Mouse (Mus musculus): ENCODE measurements at regions not wholly inside any gene's neighbourhood (a gene's known extent, or its start where the extent isn't known, plus 50 kb on each side); places are given as distances from the start of the nearest gene placed in this dataset.

DNA sequence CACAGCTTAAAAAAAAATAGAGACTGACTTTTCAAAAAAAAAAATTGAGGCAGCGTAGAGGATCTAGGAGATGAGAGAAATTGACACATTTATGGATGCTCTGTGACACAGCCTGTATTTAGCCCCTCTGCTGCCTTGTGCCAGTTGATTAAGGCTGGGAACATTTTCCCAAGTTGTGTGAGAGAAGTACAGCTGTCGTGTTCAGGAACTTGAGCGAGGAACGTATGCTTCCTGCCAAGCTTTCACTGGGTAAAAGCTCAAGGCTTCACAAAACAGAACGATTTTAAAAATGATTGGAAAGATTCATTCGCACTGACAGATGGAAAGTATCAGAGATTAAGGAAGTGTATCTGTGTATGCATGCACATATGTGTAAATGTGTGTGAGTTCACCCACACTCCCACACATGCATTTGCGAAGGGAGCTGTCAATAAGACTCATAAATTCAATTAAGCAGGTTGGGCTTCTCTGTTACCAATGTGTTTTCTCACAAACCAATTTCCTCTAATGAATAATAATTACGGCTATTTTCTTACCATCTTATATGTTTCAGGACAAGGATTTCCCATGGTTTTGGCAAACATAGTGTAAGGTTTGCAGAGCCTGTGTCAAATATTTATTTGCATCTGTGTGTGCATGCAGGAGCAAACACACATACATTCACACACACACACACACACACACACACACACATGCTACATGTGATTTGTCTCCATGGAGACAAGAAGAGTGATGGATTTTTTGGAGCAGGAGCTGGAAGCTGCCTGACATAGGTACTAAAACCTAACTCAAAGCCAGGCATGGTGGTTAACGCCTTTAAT is 662.9 kb upstream of the Kirrel3 start:
- no peak for DNase-seq

DNA sequence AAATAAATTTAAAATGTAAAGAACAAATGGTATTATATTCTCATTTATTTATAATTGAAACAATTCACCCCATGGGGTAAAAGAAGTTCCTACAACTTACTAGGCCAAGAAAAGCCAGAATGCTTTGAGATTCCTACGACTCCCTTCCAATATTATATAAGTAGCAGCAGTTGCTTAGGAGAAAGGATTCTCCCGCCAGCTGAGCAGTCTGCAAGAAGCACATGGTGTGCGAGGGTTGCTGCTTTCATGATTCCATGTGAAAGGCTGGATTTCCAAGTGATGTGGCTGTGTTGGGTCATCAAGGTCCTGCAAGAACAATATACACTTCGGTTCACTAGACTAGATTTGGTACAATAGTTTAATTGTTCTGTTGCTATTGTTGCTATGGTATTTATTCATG is 659.6 kb upstream of the Kirrel3 start:
- DNase-seq: no peak

DNA sequence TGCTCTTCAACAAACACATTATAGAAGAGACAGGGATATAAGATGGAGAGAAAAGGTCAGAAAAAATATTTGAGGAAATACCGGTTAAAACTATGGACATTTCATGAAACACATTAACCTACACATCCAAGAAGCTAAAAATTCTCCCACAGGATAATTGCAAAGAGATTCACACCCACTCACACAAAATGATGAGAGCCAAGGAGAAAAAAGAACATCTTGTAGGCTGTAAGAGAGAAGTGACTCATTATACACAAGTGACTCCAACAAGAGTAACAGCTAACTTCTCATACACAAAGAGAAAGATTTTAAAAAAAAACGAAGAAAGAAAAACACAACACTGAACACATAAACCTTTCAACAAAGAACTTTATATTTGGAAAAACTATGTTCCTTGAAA is 658.3 kb upstream of the Kirrel3 start:
- no peak for DNase-seq

DNA sequence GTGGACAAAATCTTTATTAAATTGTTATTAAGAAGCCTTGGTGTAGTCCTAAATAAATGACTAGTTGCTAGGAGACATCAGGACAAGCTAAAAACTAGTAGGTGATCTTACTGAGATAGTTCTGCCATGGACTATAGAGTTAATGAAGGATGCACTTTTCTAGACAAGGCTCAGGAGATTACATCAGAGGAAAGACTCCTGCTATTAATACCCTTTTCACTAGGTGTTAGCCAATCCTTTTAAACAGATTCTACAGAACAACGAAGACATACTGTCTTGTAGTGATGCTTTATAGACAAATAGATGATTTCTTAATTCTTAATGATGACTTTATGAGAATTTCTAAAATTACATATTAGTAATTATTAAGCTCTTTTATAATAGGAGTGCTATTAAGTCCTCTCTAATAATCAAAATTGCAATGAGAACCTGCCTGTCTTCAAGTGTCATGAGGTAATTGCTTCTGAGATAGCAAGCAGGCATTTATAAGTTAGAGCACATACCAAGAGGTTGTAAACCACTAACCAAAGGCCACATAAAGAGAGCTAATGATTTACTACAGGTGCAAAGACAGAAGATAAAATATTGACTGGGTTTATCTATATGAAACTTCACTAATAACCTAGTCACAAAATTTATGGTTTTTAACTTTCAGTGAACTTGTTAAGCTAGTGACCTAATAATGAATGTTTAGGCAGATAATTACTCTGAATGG is 647.9 kb upstream of the Kirrel3 start:
- no peak for DNase-seq

DNA sequence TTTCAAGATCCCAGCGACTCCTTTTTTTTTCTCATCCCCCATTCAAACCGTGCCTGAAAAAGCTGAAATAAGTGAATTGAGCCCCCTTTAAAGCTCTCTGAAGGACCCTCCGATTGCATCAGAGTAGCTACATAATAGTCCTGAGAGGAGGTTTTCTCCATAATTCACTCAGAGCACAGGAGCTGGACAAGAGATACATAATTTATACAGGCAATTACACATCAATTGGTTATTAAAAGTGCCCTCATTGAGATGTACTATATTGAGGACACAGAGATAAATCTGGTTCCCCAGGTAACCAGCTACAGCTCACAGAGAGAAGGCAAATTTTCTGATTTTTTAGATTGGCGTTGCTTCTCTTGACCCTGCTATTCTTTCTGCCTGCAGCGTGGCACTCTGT is 636.1 kb upstream of the Kirrel3 start:
- DNase-seq: no peak

DNA sequence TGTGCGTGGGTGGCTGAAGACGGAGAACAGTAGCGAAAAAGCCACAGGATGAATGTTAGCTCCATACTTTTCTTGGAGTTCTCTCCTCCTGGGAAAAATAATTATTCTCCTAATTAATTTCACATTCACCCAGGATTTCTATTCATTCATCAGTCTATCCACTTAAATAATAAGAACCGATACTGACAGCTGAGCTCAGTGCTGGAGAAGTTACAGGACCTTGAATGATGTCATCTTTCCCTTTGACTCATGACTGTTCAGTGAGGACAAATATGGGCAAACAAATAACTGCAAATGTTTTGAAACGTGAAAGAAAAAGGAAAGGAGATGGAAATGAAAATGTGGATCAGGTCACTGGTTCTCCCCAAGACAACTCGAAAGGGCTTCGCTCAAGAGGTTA is 635.7 kb upstream of the Kirrel3 start:
- DNase-seq: no peak

DNA sequence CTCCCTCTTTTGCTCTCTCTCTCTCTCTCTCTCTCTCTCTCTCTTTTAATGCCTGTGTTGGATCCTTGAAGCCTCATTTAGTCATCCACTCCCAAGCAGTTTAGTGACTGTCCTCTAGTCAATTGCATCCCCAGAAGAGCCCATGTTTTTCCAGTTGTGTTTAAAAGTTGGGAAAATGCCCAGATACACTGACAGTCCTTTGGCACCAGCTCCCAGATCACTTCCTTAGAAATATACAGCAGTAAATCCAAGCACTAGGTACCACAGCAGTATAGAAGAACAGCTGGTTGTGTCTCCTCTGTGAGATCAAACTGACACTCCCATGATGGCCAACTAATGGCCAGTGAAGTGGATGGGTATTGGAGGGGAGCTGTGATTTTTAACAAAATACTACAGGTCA is 634.7 kb upstream of the Kirrel3 start:
- no peak for DNase-seq

DNA sequence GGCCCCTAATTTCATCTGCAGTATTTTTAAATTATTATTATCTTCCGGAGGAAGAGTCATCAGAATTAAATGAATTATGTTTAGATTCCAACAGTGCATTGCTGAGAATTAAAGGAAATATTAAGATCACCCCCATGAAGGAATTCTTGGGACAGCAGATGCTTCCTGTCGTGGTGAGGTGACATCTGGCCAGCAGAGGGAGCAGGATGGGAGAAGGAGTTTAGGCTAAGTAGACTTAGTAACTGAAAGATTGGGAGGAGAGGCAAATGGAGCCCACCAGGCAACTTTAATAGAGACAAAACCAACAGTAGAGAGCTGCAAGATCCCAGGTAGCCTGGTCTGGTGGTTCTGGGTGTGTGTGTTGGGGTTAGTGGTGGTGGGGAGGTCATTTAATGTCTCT is 629.5 kb upstream of the Kirrel3 start:
- peak; percentile 49 to 58 for DNase-seq

DNA sequence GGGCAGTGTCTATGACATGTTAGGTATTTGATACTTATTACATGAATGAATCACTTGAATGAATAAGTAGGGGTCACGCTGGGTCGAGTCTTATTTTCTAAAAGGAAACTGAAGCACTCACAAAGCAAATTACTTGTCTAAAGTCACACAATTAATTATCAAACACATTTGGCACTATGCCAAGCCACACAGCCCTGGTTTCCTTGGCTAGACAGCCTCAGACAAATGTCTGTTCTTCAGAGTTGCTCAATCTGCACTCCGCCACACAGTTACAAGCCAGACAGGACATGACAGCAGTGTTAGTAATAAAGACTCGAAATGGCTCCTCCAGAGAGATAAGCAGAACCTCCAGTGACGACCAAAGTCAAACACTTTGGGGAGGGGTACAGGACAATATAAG is 627.2 kb upstream of the Kirrel3 start:
- DNase-seq: peak; percentile 41 to 49

DNA sequence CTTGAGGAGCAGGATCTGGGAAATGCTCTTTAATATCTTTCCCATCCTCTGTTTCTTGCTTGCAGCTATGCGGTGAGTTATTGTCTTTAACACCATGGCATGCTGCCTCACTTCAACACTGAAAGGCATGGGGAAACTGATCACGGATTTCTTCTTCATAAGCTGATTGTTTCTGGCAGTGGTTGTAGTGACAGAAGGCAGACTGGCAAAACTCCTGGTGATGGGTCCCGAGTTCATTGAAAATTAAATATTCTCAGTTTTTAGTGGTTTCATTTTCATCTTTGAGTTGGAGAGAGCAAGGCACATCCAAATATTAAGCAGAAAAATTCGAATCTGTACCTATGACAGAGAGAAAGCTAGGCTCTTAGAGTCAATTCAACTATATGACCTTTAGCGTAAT is 617.0 kb upstream of the Kirrel3 start:
- no peak for DNase-seq

DNA sequence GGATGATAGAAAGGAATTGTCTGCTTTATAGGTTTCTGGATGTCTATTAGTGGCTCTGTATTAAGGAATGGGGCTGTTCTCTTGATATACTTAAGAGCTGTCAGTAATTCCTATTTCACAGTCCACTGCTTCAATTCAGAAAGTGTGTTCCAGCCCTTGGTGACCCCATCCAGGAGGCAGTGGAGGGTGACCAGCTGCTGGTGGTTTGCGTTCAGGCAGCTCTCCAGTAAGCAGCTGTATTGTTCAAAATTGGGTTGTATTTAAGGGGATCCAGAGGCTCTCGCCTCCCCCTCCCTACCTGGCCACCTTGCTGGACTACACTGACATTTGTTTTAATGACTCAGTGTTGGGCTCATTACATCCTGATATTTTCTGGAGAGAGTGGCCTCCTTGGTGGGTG is 598.4 kb upstream of the Kirrel3 start:
- DNase-seq: peak in 1 of 2 experiments; percentile 48

DNA sequence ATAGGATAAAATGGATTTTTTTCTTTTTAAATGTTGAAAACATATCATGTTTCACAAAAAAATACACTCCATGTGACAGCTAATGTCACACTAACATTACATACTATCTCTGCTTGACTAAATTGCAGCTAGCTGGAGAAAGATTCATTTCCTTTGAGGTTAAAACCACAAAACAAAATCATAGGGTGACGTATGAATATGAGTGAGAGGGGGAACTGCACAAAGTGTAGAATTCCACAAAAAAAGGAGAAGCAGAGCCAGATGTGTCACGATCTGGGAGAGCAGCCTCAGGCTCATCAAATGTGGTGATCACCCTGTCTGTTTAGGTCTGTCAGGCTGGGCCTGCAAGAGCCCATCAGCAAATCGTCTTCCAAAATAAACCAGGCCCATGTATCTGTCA is 593.7 kb upstream of the Kirrel3 start:
- no peak for DNase-seq

DNA sequence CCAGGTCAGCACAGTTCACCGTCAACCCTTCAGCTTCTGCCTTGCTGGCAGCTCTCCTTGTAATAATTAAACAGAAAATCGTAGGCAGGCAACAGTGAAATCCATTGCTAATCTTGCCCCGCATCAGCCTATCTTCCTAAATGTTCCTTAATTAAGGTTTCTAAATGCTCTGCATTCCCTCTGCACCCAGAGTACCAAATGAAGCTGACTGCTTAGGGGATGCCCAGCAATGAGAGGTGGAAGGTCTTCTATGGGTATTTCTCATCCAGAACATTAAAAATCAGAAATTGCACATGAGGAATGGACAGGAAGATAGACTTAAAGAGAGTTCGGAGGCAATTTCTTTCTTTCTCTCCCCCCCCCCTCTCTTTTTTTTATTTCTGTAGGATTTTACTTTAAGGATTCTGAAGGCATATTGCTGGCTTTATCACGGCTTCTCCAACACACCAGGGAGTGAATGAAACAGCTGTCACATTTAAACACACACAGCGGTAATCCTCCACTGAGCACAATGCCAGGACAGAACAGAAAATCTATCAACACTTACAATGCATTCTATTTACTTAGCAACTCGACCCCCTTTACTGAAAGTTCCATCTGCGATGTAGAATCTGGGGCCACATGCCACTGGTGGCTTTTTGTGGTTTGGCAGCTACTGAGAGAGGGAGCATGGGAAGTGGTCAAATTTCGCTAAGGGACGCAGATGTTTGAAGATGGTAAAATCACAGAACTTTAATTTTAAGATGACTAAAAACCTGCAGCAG is 584.2 kb upstream of the Kirrel3 start:
- DNase-seq: peak in 1 of 2 experiments; percentile 6

DNA sequence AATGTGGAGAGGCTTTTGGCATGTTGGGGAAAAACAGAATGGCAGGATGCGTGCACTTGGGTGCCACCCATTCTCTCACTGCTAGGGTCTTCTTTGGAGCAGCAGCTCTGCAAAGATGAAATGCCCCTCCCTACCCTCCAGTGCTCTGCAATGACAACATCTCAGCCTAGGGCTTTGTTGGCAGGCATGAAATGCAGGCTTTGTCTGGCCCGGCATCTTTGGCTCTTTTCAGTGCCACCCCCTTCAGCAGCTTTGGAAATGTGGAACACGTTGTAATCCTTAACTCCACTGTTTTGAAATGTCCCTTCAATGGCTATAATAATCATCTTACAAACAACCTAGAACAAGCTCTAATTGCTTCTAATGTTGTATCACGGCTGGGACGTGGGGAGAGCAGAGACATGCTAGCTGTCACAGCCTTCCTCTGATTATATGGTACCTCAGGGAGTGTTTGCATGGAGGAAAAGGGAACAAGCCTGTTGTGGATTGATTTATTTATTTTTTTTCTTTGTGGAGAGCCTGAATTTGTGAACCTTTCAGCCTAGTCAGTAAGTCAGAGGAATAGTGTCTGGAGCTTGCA is 581.6 kb upstream of the Kirrel3 start:
- DNase-seq: no peak

DNA sequence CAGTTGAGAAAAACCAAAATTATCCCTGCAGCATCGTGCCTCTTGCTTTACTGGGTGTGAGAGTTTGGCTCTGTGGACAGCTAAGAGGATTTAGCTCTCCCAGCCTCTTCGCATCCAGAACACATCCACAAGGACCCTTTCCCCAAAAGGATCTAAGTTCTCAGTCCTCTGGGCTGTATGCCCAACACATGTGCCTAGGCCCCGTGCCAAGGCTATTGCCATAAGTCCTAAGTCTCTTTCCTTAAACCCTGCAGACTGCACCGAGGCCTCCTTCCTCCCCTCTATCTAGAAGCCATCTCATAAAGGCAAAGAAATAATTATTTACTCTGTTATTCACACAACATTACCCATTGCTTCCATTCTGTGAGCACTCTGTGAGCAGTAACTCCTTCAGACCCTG is 570.8 kb upstream of the Kirrel3 start:
- no peak for DNase-seq

DNA sequence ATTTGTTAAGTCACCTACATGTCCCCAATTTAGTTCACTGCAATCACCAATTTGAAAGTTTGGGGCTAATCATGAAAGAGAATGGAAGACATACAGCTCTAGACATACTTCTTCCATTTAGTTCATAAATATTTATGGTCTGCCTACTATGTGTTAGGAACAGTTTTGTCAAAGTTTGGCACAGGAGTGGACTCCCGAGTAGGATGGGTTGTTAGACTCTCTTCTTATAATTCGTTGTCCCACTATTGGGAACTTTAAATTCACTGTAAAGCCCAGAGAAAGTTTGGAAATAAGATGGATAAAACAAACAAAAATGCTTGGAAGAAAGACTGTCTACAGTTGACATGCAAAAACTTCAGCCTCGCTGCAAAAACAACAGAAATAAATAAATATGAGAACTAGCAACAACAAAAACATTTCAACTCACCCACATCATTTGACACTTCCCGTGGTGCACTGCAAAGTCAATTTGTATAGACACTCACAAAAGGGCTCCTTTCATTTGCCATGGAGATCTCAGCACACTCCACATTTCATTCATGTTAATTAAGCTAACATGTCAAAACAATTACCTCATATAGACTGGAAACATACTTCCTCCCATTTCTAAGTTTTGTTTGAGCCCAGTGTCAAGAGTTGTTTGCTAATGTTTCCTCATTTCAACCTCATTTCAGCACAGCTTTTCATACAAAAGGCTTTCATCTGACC is 570.2 kb upstream of the Kirrel3 start:
- DNase-seq: no peak

DNA sequence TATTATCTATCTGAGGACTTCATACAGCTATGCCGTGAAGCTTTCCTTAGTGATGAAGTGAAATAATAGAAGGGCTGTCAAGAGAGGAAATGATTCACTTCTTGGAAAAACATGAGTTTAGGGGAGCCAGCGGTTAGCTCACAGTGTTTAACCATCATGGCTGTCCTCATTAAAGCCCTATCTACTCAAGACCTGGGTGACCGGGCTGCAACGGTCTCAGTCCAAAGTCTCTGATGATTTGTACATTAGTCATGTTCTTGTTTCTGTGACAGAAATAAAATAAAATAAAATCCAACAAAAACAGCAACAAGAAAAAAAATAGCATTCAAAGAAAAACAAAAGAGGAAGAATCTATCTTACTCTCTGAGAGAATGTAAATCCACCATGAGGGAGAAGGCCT is 555.4 kb upstream of the Kirrel3 start:
- DNase-seq: no peak

DNA sequence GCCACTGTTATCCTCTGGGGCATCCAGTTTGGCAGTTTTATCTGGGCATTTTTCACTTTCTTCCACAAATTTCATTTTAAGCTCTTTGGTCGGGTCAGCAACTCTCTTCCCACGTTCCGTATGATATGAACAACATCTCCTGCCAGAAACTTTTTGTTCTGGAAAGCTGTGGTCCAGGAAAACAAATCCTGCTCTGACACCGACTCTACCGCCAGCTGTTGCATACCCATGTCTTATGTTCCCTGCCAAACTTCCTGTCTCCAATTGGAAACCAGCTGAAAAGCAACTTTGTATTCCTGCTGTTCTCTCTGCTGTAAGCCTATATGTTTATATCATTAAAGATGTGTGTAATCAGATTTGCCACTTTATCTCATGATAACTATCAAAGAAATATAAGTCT is 551.6 kb upstream of the Kirrel3 start:
- DNase-seq: no peak

DNA sequence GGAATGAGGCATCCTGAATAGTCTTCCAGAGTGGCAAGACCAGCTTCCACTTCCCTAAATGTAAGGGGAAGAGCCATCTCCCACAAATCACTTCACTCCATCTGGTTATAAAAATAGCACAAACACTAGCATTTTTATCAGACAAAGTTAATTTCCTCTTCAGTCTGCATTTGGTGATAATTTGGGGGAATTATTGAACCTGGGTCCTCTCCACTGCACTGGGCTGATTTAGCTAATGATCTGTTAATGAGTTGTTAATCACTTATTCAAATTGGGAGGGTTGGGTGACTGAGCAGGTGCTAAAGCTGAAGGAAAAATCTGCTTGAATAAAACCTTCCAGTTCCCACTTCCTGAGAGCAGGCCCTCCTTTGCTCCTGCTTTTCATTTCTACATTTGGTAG is 531.4 kb upstream of the Kirrel3 start:
- no peak for DNase-seq

Data from kidney, postnatal 25 days (tissue).